Mouse (Mus musculus) neutrophil, adult 5-6 weeks (primary cell): Measurements from ENCODE around the gene Rbms3. TPM values are rescaled to one million over a fixed set of nuclear protein-coding genes. Genes with fewer than 3 reads are reported as not detected.

Experiments
- ATAC-seq: fragments of 151-379, 151-347 bp; 2 replicates; pipeline ENCODE4 v1.8.0; 2017; ENCODE audit warnings: mild to moderate bottlenecking, moderate TSS enrichment; ENCODE audit not compliant: insufficient number of reproducible peaks, poor library complexity, low FRiP score, severe bottlenecking; ENCODE audit errors: extremely low read depth
- total RNA-seq: library from RNA; stranded (forward); fragments of 200-1000 nt; gene quantifications from 2 replicates; pipeline ENCODE4 v1.2.3, GENCODE M21; 2017

Gene Rbms3
- total RNA-seq, 1 experiment from 2014 or later: not detected

- ATAC-seq: no peak
Observed at GRCm38 (mm10) chr9:117153686-117154274, 475.9 kb downstream of the Rbms3 start.

- no peak for ATAC-seq
Observed at GRCm38 (mm10) chr9:117151951-117152350, 477.8 kb downstream of the Rbms3 start.

GRCm38 (mm10) chr9:117144057-117144723, 485.5 kb downstream of the Rbms3 start:
- ATAC-seq: no peak

- ATAC-seq: no peak
Observed at GRCm38 (mm10) chr9:117139971-117140370, 489.7 kb downstream of the Rbms3 start.

- no peak for ATAC-seq
Observed at GRCm38 (mm10) chr9:117136410-117136809, 493.3 kb downstream of the Rbms3 start.

- ATAC-seq: no peak
Observed at GRCm38 (mm10) chr9:117134043-117134442, 495.7 kb downstream of the Rbms3 start.

GRCm38 (mm10) chr9:117126816-117127215, 502.9 kb downstream of the Rbms3 start:
- ATAC-seq: no peak

GRCm38 (mm10) chr9:117125844-117126243, 503.9 kb downstream of the Rbms3 start:
- ATAC-seq: no peak

GRCm38 (mm10) chr9:117121572-117121971, 508.1 kb downstream of the Rbms3 start:
- ATAC-seq: no peak

GRCm38 (mm10) chr9:117117181-117117729, 512.5 kb downstream of the Rbms3 start:
- no peak for ATAC-seq

- no peak for ATAC-seq
Observed at GRCm38 (mm10) chr9:117115609-117116008, 514.1 kb downstream of the Rbms3 start.

- ATAC-seq: no peak
Observed at GRCm38 (mm10) chr9:117113592-117113991, 516.1 kb downstream of the Rbms3 start.

GRCm38 (mm10) chr9:117107926-117108325, 521.8 kb downstream of the Rbms3 start:
- no peak for ATAC-seq

- ATAC-seq: no peak
Observed at GRCm38 (mm10) chr9:117102198-117102930, 527.3 kb downstream of the Rbms3 start.

- no peak for ATAC-seq
Observed at GRCm38 (mm10) chr9:117100181-117100580, 529.5 kb downstream of the Rbms3 start.

GRCm38 (mm10) chr9:117093551-117093950, 536.2 kb downstream of the Rbms3 start:
- no peak for ATAC-seq

- no peak for ATAC-seq
Observed at GRCm38 (mm10) chr9:117092177-117092555, 537.5 kb downstream of the Rbms3 start.

- no peak for ATAC-seq
Observed at GRCm38 (mm10) chr9:117091253-117092176, 538.2 kb downstream of the Rbms3 start.
